Mouse (Mus musculus): ENCODE results near the gene Ank2.

Ank2 gene

DNA sequence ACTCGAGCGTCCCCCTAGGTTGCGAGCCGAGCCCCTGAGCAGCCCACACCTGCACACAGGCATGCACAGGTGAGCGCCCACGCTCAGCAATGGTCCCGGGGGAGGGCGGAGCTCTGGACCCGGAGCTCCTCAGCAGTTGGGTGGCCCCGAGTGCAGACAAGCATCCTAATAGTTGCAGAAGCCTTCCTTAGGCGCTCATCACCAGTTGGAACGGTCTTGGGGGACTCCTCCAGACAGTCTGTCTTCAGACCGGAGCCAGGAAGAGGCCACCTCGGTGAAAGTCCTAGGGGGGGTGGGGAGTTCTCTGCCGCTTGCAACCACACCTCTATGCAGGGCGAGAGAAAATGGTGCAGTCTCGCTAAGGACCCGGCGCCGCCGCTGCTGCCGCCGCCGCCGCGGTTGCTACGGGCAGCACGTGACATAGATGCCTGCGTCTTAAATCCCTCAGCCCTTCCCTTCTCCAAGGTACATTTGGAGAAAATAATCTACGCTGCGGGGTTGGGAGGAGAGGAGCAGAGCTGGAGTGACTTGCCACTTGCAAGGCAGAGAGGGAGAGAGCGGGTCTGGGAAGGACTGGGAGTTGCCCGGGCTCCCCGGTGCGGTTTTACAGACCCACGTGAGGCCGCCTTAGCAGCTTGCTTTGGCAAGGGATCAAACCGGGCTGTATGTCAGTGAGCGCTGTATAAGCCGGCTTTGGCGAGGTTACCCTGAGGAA lies 337.0 kb downstream of the Ank2 start:
- peak; percentile 24 to 36 for DNase-seq

DNA sequence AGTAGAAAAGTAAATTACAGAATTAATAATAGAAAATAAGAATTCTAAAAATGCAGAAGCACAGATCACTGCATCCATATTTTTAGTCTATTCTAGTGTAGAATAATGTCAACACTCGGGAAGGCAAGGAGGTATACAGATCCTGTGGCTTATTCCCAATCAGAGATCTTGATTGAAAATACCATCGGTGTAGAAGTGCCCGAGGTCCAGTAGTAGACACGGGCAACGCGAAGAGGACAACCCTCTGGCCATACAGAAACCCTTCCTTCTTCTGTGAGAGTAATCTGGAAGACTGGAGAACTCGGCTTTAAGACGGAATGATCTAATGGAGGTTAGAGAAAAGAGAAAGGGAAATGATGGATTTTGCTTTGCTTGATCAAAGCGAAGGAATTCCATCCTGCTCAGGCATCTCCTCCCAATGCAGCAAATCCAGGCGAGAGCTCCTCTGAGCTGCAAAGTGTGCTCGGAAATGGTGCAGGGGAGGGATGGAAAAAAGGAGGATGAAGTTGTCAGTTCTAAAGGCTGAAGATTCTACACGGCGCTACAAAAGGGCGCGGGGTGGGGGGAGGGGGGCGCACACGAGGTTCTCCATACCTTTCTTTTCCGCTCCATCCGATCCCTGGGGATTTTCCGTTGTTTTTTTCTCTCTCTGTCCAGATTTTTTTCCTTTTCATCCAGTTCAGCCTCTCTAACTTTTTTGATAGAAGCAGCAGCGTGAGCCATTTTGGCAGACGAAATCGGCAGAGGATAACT lies 337.9 kb downstream of the Ank2 start:
- DNase-seq, result no peak

DNA sequence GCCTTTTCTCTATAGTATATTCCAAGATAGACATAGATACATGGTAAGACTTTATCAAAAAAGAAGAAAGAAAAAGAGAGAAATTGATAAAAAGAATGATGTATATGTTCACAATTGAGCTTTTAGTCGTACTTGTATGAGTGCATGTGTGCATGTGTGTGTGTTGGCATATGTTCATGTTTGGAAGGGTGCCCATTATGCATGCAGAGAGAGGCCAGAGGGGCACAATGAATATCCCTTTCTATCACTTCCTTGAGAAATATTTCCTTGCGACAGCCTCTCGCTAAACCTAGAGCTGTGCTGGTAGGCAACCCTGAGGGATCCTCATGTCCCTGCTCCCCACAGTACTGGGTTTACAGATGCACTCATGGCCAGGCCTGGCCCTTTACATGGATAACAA lies 341.4 kb downstream of the Ank2 start:
- no peak for DNase-seq

DNA sequence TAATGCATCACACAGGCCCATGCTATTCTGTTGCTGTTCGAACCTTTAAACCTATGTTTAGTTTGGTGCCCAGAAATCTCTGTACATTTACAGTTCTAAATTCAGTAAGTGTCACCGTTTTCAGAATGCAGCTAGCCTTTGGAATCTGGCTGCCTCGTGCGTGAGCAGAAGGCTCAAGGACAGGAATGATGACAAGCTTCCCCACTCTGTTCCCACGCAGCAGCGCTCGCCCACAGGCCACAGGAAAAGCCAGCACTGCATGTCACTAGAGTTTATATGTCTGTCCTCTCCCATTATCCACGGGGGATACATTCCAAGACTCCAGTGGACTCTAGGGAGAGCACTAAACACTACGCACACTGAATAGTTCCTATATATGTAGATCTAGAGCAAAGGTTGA lies 343.1 kb downstream of the Ank2 start:
- no peak for DNase-seq

DNA sequence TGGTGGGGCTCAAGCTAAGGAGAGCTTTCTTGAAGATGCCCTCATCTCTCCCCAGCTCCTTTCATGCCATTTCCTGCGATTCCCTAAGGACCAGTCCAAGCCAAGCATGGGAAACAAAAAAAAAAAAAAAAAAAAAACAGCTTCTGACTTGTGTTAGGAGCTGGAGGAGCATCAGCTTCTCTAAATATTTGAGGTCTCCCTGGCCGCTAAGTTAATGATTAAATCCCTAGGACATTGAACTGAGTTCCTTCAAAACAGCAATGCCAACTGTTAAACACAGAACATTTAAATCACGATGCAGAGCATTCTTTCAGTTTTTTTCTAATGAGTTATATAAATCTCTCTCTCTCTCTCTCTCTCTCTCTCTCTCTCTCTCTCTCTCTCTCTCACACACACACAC lies 345.3 kb downstream of the Ank2 start:
- peak in 1 of 2 experiments; percentile 59 for DNase-seq

DNA sequence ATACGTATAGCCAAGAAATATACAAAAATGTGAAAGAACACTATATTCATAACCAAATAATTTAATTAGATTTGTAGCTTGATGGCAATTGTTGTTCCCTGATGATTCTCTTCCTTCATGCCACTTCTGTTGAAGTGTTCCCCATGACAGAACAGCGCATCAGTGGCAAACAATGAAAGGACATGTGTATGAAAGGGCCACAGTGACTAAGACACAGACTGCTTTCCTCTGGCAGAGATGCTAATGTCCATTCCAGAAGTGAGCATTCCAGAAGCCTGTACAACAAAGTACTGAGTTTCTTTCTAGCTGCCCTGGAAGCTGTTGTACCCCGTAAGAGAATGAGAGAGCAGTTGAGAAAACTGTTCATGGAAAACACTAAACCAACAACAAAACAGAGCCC lies 345.7 kb downstream of the Ank2 start:
- no peak for DNase-seq

DNA sequence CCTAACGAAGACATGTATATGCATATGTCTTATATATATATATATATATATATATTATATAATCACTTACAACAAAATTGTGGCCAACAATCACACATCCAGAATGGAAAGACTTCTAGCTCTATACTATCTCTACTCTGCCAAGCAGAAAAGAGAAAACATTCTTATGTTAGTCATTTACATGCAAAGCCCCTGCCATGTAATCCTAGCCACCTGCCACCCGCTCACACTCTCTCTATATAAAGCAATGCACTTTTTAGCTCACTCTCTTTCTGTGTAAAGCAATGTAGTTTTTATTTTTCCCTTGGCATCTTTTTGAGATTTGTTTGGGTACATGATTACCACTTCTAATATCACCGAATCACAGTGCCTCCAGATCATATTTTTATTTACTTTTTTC lies 350.5 kb downstream of the Ank2 start:
- no peak for DNase-seq

DNA sequence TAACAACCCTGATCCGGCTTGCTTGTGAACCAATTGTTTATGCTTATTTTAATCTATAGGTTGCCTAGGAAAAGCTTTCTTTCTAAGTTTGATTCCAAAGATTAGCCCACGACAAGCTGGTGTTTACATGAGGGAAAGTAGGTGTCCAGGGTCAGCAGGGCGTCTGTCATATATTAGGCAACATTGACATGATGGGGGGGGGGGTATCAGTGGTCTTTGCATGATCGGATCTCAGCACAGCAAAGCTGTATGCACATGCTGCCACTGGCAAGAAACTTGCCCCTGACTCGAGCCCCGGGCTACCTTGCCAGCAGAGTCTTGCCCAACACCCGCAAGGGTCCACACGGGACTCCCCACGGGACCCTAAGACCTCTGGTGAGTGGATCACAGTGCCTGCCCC lies 358.6 kb downstream of the Ank2 start:
- DNase-seq, result no peak

DNA sequence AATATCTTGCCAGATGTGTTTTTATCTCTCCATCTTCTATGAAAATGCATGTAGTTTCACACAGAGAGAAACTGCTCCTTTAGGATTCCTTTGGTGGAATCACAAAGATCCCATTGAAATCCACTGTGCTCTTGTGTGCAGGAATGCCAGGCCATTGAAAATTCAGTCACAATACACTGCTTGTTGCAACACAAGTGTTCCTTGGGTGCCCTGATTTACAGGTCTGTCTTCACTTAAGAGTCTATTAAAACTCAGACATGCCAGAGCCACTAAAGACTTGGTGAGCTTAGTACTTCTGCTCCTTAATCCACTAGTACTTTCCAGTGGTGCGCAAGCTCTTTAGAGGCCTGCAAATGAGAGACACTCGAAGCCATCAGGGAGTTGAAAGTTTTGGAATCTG lies 359.5 kb downstream of the Ank2 start:
- DNase-seq, result no peak

DNA sequence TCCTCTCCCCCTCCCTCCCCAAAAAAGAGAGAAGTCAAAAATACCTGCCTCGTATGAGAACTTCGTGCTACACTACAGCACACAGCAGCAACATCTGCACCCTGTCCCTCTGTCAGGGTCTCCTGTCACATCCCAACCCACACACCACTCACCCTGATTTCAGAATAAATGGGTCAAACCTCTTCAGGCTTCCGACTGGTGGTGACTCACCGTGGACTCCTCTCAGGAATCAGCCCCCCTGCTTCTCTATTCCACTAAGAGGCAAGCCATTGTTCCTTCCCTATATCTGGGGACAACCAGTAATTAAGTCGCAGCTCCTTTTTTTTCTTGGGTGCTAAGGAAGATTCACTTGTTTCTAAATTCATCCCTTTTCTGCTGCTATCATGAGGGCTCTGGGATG lies 361.6 kb downstream of the Ank2 start:
- no peak for DNase-seq

DNA sequence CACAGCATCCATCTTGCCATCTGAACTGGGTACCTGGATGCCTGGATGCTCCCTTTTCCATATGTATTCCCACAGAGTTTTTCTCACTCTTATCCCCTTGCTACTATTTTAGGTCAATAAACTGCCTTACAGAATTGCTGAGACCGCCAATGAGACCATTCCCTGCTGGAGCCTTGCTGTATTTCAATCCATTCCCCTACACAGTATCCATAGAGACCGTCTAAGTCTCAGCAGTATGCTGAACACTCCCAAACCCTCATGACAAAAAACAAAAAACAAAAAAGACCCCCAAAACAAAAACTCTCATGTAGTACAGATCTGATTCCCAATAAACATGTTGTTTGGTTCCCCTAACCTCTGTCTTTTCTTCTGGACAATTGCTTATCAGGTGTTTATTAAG lies 365.1 kb downstream of the Ank2 start:
- no peak for DNase-seq

DNA sequence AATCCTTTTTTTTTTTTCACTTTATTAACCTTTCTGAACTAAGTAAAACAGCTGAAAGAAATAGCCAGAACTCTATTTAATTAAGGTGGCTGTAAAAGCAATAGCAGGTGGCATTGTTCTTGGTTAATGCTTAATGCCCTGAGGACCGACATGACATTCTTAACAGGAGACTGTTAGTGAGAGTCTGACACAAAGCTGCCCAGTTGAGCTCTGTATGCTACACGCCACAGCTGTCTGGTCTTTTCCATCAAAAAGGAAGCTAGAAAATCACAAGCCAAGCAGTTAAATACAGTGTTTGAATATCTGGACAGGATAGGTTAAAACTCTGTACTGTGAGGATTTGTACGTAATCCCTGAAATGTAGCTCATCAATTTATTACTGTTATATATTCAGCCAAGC lies 368.1 kb downstream of the Ank2 start:
- no peak for DNase-seq

DNA sequence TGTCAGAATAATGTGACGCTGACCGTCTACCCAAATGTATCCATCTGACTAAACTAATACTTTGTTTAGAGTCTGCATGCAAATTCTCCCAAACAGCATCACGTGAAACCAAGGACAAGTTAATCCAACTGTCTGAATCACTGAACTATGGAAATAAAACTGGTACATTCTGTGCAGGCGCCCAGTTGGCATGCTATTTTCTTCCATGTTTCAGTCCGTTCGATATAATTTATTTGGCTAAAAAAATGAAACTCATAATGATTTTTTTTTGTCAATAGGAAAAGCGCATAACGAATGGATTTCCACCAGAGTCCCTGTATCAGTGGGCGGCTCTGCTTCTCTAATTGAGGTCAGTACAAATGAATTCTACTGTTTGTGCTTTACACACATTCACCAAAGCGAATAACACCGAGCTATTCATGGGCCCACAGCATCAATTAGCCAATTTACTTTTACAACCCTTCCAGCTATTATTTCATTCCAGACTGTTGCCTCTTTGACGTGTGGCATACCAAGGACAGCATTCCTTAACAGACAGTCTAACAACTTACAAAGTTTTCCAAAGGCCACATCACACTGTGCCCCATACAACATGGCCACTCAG lies 368.9 kb downstream of the Ank2 start:
- DNase-seq, result no peak

DNA sequence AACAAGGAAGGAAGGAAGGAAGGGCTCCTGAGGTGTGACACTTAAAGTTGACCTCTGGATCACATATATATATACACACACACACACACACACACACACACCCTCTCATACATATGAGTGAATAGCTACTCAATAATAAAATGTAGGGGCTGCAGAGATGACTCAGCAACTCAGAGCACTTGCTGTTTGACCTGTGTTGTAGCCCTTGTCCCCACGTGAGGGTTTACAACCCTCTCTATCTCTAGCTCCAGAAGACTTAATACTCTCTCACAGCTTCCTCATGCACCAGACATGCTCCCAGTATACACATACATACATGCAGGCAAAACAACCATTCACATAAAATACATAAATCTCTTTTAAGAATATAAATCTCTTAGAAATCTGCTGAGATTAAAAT lies 369.4 kb downstream of the Ank2 start:
- DNase-seq, result no peak

DNA sequence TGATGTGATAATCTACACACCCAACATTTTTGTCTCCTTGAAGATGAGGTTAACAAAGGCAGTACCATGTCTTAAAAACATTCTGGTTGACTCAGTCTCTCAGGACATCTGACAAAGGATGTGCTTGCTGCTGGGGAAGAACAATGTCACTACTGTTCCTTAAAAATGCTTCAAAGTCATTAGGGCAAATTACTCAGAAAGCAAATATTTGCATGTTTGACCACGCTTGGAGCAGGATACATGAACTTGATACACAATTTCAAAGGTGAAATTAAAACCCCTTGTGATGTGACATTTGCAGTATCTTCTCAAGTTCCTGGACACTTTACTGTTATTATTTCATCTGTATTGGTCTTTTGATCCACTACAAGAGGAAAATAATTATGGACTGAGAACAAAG lies 371.5 kb downstream of the Ank2 start:
- DNase-seq, result no peak

DNA sequence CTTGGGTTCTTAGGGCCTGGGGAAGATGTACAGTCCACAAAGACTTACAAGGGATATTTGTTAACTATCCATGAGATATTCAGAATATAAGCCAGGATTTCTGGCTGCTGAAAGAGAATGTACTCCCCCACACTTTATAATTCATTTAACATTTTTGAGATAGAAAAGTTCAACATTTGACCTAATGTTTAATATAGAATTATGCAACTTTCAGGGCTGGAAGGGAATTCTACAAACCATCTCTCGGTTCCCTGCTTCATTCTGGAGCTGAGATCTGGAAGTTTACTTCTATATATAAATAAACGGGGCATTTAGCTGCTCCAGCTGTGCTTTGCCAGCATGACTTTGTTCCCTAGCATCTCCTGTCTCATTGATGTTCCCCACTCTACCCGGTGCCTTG lies 372.9 kb downstream of the Ank2 start:
- no peak for DNase-seq

DNA sequence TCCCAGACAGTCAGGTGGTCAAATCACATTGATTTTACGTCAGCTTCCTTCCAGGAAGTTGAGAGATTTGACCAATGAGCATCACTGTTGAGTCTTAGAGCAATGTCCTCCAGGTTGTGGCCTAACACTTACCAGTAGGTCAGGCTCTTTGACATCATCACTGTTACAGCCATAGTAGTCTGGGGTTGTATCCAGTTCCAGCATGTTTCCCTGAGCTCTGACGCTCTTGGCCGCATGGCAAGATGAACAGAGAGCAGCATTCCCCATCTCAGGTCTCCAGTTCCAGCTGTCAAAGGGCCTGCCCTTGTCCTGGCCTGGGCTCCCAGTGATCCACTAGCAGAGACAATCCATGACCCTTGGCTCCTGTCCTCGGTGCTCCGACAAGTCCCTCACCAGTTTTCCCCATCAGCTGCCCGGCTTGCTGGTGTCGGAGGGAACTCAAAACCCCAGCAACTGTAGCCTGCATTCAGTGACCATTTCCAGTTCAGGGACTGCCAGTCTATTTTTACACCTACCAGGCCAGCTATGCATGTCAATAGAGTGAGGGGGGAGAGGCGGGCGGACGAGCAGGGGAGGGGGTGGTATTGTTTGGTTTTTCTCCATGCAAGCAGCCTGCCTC lies 374.7 kb downstream of the Ank2 start:
- DNase-seq, result peak in 1 of 2 experiments; percentile 10

DNA sequence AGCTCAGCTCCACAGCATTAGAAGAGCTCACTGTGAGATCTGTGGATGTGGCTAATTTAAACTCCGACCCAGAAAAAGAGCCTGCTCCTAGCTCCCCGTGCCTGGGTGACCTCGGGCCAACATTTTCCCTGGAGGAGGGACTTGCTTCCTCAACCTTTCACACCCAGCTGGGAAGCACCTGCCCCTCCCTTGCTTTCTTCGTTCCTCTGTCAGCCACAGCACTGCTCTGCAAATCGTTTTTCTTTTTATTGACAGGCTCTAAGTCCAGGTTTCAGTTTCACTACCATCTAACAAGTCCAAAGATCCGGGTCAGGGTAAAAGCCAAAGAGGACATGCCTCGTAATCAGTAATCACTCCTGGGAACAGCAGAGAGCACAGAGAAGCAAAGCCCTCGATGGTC lies 375.8 kb downstream of the Ank2 start:
- DNase-seq, result peak; percentile 59 to 67

DNA sequence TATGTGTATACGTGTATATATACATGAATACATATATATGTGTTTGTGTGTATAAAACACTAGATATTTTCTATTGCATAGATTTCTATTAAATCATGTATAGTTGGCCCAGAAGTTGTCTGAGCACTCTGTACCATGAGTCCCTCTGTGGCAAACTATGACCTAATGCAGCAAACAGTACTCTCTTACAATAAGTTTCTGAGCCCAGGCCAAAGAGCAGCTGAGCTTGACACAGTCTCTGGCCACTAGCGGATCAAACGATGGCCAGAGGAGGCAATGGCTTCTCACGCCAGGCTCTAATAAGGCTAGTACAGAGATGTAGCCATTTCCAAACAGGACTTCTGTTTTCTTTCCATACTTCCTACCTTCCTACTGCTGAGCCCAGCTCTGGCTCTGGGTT lies 380.4 kb downstream of the Ank2 start:
- DNase-seq, result no peak

DNA sequence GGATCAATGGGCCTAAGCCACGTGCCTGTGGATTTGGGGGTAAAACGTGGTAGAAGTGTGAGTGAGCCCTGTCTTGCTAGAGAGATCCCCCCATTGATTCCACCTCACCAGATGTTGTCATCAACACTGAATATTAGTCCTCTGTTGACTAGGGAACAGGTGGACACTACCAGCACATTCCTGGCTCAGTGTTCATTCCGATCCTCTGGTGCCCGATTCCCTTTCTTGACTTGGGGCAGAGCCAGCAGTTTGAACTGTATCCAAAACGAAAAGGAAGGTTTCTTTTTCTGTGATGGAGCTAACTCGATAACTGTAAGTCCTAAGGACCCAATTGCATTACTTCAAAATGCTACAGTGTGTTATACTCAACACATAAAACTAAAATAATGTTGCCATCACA lies 382.9 kb downstream of the Ank2 start:
- no peak for DNase-seq

DNA sequence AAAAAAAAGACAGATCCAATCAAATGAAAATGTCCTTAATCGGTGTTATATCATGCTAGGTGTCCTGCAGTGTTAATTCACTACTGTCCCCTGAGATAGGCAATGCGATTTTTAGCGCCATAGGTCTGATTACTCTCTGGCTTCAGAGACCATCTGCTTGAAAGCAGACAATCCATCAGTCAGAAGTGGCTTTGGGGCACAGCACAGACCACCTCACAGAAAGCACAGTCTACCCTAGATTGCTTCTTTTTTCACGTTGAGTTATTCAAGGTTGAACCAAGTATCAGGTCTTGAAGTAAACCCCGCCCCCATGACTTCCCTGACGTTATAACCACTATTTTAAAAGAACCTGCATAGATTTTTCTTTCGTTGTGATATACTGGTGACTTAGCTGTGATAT lies 385.9 kb downstream of the Ank2 start:
- DNase-seq, result no peak

DNA sequence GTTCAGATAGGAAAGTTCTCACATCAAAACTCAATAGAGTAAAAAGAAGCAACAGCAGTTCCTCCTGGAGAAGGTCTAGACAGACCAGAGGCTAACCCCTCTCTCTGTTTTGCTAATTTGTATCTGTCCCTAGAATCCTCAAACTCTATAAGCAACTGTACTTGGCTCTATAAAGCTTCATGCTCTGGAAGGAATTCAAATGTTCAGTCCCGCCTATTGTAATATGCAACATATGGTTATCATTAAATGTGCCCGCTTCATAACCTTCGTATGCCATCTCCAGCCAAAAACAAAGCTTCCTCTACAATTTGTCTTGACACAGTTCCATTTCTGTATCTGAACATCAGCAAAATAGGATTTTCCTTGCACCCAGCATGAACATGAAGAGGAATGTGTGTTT lies 389.7 kb downstream of the Ank2 start:
- no peak for DNase-seq

DNA sequence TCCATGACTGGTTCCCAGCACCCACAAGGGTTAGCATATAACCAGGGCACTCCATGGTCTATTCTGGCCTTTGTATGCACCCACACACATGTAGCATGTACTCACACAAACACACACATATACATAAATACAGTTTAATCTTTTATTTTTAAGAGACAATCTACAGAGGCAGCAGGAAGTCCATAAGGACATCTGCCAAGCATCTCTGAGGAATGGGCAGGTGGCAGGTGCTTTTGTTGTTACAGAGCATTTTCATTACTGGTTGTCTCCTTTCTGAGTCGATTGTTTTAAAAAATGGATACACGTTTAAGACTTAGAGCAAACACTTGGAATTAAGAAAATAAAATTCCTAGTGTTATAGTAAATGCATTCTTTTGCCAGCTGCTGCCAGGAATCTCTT lies 390.7 kb downstream of the Ank2 start:
- DNase-seq, result no peak

DNA sequence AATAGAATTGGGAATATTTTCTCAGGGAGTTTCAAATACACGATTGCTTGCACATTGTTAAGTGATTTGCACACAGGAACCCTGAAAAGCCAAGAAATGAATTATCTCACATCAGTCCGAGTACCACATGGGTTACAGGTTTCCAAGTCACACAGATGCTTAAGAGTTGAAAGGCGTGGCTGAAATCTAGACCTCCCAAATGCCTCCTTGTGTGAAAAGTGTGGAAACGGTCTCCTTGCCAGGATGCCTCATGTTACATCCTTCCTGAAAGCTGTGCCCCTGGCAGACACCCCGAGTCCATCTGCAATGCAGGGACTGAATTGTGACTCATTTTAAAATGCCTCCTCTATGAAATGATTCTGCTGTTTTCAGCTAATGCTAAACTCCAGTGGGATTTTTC lies 391.9 kb downstream of the Ank2 start:
- no peak for DNase-seq
